1 mouse cellular context compared by ENCODE assay signal in the genomic region with DNA sequence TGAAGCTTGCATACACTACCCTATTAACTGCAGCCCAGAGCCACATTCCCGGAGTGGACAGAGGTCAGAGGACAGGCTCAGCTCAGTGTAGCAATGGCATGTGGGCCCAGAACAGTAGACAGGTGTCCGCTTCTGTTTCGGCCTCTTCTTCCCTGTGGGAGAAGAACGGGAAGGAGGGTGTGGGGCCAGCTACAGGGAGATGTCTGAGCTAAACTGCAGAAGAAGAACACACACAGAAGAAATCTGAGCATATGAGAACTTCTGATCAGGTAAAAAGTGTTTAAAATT.
TF ChIP-seq lines count a peak whose summit lies in the region.

No protein-coding gene starts in this region.

TF ChIP-seq in ES-E14, 5 proteins besides CTCF, POLR2A, EP300 and RAD21:
- TF ChIP-seq MAFK (IDR thresholded peaks at IDR 0.05; ENCODE audit: insufficient read depth, low read depth, low read length), result no peak
- no peak for TF ChIP-seq HCFC1 (IDR thresholded peaks at IDR 0.05; ENCODE audit: borderline replicate concordance, insufficient read depth, low read length)
- no peak for TF ChIP-seq CHD2 (IDR thresholded peaks at IDR 0.05; ENCODE audit: low read depth, low read length)
- TF ChIP-seq ZC3H11A (IDR thresholded peaks at IDR 0.05; ENCODE audit: borderline replicate concordance, low read depth, low read length), result no peak
- no peak for TF ChIP-seq ZNF384 (IDR thresholded peaks at IDR 0.05; ENCODE audit: low read depth, low read length)
